Mouse (Mus musculus): ENCODE results near the gene Sptb. TPM values are rescaled to one million over a fixed set of nuclear protein-coding genes. Genes with fewer than 3 reads are reported as not detected.

Sptb gene
- polyA plus RNA-seq, 1 experiment from 2014 or later: 0.91 TPM

DNA sequence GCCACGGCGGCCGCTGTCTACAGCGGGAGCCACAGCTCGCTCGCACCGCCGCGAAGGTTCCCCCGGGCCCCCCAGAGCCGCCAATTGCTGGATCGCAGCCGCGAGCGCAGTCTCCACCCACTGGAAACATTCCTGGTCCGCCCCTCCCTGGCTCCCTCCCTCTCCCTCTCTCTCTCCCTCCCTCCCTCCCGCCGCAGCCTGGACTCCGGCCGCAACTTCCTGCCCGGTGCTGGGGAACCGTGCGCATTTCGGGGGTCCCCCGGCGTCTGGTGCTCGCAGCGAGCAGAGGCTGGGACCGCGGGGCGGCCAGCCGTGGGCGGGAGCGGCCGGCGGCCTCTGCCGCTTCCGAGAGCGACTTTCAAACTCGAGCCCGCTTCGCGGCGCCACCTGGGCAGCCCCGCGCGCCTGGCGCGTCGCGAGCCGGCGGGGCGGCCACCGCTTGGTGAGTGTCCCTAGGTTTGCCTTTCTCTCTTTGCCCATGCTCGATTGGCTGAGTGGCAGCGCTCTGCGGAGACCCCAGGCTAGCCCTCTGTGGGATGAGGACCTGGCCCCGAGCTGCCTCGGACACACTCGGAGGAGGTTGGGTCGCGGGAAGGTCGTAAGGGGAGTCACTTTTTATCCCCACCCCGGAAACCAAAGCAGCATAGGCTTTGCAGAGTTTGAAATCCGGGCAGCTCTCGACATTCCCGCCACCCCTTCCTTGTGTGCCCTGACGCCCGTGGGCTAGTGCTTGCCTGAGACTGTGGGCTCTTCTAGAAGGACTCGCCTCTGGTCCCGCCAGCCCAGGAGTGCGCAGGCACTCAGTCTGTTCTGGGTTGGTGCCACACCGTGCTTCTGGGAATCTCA is 176.7 kb downstream of the Sptb start:
- Histone ChIP-seq H3K4me3 (peak overlapping the region; percentile 75), H3K4me2 (peak overlapping the region; percentile 98), H3K36me3 (no peaks in the 10 kb centered on the region), H3K9me3 (no peaks in the 10 kb centered on the region), H3K9ac (peak overlapping the region; percentile 79), H3K4me1 (peaks cover 35% of the 10 kb centered on the region), H3K27ac (peak overlapping the region; percentile 86), H3K27me3 (peaks cover 41% of the 10 kb centered on the region)
- ATAC-seq (ENCODE audit: borderline replicate concordance, extremely low read depth, low FRiP score, low TSS enrichment): peak; percentile 83
- WGBS: under 1% methylated on average over 69 of the region's 74 CpGs

GRCm38 (mm10) chr12:76532926-76533376 is 177.4 kb downstream of the Sptb start:
- Histone ChIP-seq H3K9me3 (no peaks in the 10 kb centered on the region), H3K27ac (peak overlapping the region; percentile 86), H3K36me3 (no peaks in the 10 kb centered on the region), H3K4me1 (peaks cover 36% of the 10 kb centered on the region), H3K27me3 (peaks cover 41% of the 10 kb centered on the region), H3K4me2 (peak overlapping the region; percentile 98), H3K9ac (peak overlapping the region; percentile 79), H3K4me3 (peak overlapping the region; percentile 75)
- no peak; the same call in 1 of the 2 replicates for ATAC-seq (ENCODE audit: borderline replicate concordance, extremely low read depth, low FRiP score, low TSS enrichment)
- WGBS: under 1% methylated on average over 31 of the region's 31 CpGs

GRCm38 (mm10) chr12:76531986-76532925 is 178.1 kb downstream of the Sptb start:
- no peak for ATAC-seq (ENCODE audit: borderline replicate concordance, extremely low read depth, low FRiP score, low TSS enrichment)
- H3K4me3 ChIP-seq: peak overlapping the region; percentile 75
- 4% methylated on average over 19 of the region's 19 CpGs for WGBS
- H3K36me3 ChIP-seq: no peaks in the 10 kb centered on the region
- H3K9ac ChIP-seq: peak overlapping the region; percentile 79; the same call in 1 of the 2 replicates
- H3K9me3 ChIP-seq: no peaks in the 10 kb centered on the region
- H3K27me3 ChIP-seq: peaks cover 41% of the 10 kb centered on the region
- 0 out of 2 replicates have a peak overlapping the region, but pooled peaks have one; percentile 86 for H3K27ac ChIP-seq
- peak overlapping the region; percentile 98 for H3K4me2 ChIP-seq
- H3K4me1 ChIP-seq: peaks cover 43% of the 10 kb centered on the region

DNA sequence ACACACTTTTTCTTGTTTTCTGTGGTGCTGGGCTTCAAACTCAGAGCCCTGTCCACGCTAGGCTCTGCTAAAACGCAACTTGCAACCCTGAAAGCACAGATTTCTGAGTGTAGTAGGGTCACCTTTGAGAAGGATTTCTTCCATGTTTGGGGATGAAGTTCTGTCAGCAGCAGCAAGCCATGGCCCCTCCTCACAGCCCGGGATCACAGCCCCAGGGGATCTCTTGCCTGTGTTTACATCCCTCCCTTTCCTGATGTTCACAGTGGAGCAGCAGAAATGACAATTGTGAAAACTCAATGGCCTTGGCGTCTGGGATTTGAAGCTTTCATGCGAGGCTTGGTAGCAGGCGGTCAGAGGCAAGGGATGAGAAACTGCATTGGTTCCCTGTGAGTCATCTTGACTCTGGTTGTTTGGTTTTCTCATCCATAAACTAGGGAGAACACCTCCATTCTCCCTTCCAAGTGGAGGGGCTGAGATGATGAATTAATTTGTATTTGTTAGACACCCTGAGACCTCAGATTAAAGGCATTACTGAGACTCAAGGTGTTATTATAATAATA is 179.7 kb downstream of the Sptb start, which contains the start of gene Plekhg3:
Gene Plekhg3 (plus strand): TSS at position 312 of the 560 bp plus-strand sequence.
- Histone ChIP-seq H3K9me3 (no peaks in the 10 kb centered on the region), H3K4me1 (peaks cover 48% of the 10 kb centered on the region), H3K36me3 (no peaks in the 10 kb centered on the region), H3K4me2 (no peak within 1 kb of the TSS), H3K27me3 (peaks cover 41% of the 10 kb centered on the region), H3K27ac (no peak within 1 kb of the TSS), H3K4me3 (no peak within 1 kb of the TSS), H3K9ac (no peak within 1 kb of the TSS)
- no peak for ATAC-seq (ENCODE audit: borderline replicate concordance, extremely low read depth, low FRiP score, low TSS enrichment)
- 51% methylated on average over 6 of the region's 6 CpGs for WGBS

Small RNA genes within 50 kb of the gene (microRNA-seq; reads per million reads assigned to microRNA genes)
- not detected for gene Mir5135

Other genes starting within 250 kb of the Sptb start
- 6.9 and 7.2 TPM in 2 replicates for gene Plekhg3, start 179.7 kb downstream of the Sptb start, polyA plus RNA-seq (2015; fragmentation: Nextera tagmentation; extraction: Ambion mirVana)
- 139 and 144 TPM in 2 replicates for gene Churc1, start 55.0 kb upstream of the Sptb start, polyA plus RNA-seq (2015; fragmentation: Nextera tagmentation; extraction: Ambion mirVana)
- gene Fntb, start 55.0 kb upstream of the Sptb start, polyA plus RNA-seq (2015; fragmentation: Nextera tagmentation; extraction: Ambion mirVana): 37.0 and 37.8 TPM in 2 replicates
- 17.0 and 20.3 TPM in 2 replicates for gene Gpx2, start 85.0 kb upstream of the Sptb start, polyA plus RNA-seq (2015; fragmentation: Nextera tagmentation; extraction: Ambion mirVana)
- gene Rab15, start 112.4 kb upstream of the Sptb start, polyA plus RNA-seq (2015; fragmentation: Nextera tagmentation; extraction: Ambion mirVana): 38.9 and 39.8 TPM in 2 replicates